Mouse (Mus musculus) forebrain, embryonic 14.5 days (tissue): ENCODE results near the gene Olfr1186. TPM values are rescaled to one million over a fixed set of nuclear protein-coding genes. Genes with fewer than 3 reads are reported as not detected.
"Not testable (repeated sequence)": the region's sequence is repeated elsewhere in the genome, so short reads cannot be mapped to it uniquely, and the experiment has no call there.

ENCODE experiments used
- ATAC-seq: fragments of 200-750 bp; cut with Nextera tagmentation; 2 replicates; pipeline ENCODE4 v1.8.0; 2017; ENCODE audit warnings: mild to moderate bottlenecking, moderate library complexity
- DNase-seq: peaks from one replicate; pipeline ENCODE4 v3.0.0-alpha.2; 2015; ENCODE audit warnings: low spot score
- H3K27ac ChIP-seq: fragments of 300-500 bp; sonication (generic); 2 replicates; pipeline ENCODE4 v1.5.1; 2014; ENCODE audit warnings: low read depth, mild to moderate bottlenecking, control low read depth, low read length, moderate library complexity
- H3K27me3 ChIP-seq: fragments of 300-500 bp; sonication (generic); replicated peaks from 2 replicates; pipeline ENCODE4 v1.6.1; 2014; ENCODE audit warnings: low read length, control low read depth, mixed read lengths; ENCODE audit not compliant: control insufficient read depth, insufficient read depth
- H3K36me3 ChIP-seq: fragments of 300-500 bp; sonication (generic); 2 replicates; pipeline ENCODE4 v1.6.1; 2014; ENCODE audit warnings: low read length, control low read depth; ENCODE audit not compliant: control insufficient read depth, insufficient read depth
- H3K4me1 ChIP-seq: fragments of 300-500 bp; sonication (generic); 2 replicates; pipeline ENCODE4 v1.6.1; 2014; ENCODE audit warnings: antibody characterized with exemption, low read length, control low read depth; ENCODE audit not compliant: control insufficient read depth, insufficient read depth
- H3K4me2 ChIP-seq: fragments of 300-500 bp; sonication (generic); 2 replicates; pipeline ENCODE4 v1.6.1; 2014; ENCODE audit warnings: mild to moderate bottlenecking, control low read depth, low read length
- H3K4me3 ChIP-seq: fragments of 300-500 bp; sonication (generic); 2 replicates; pipeline ENCODE4 v1.5.1; 2014; ENCODE audit warnings: low read depth, low read length, control low read depth
- H3K9ac ChIP-seq: fragments of 300-500 bp; sonication (generic); 2 replicates; pipeline ENCODE4 v1.6.1; 2014; ENCODE audit warnings: mild to moderate bottlenecking, low read length, control low read depth, moderate library complexity
- H3K9me3 ChIP-seq: fragments of 300-500 bp; sonication (generic); replicated peaks from 2 replicates; pipeline ENCODE4 v1.6.1; 2016; ENCODE audit warnings: low read length, control low read depth, mixed read lengths; ENCODE audit not compliant: control insufficient read depth
- WGBS: fragments of 180-500 bp; shearing (Covaris S2); extraction: QIAGEN DNeasy Blood & Tissue Kit; methylation state at CpG from one replicate; pipeline ENCODE4 v1.1.7; 2014; 5-methylcytosine and 5-hydroxymethylcytosine counted together
- polyA plus RNA-seq: library from polyadenylated mRNA; unstranded; fragments of >200 nt; fragmentation: Nextera tagmentation; extraction: Ambion mirVana; gene quantifications from 2 replicates; pipeline ENCODE4 v1.2.1, GENCODE M21; 2014

The Olfr1186 gene
- not detected in 2 replicates for polyA plus RNA-seq

DNA sequence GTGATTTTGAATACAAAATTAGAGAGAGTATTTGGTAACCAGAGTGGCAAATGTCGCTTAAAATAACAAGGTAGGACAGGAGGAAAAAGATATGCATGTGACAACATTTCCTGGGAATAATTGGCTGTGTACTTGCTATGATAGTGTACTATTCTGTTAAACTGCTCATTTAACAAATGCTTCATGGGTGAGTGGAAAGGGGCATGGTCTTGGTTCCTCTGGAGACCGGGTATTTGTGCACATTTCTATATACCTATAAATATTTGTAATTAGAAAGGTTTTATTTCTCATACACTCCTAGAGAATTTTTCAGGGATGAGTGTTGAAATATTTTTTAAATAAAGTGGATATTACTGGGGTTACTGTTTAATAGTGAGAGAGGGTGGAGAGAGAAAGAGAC is at the start of gene Olfr1186:
Olfr1186 (plus strand) TSS at position 301 of the 400 bp plus-strand sequence.
- Histone ChIP-seq H3K4me2 (no peak within 1 kb of the TSS), H3K36me3 (no peaks in the 10 kb centered on the region), H3K4me3 (no peak within 1 kb of the TSS), H3K9ac (no peak within 1 kb of the TSS), H3K27me3 (no peaks in the 10 kb centered on the region), H3K4me1 (no peaks in the 10 kb centered on the region), H3K27ac (no peak within 1 kb of the TSS), H3K9me3 (no peaks in the 10 kb centered on the region)
- DNase-seq (no peak), ATAC-seq (no peak)
- WGBS = 86% methylated on average over 2 of the region's 2 CpGs

DNA sequence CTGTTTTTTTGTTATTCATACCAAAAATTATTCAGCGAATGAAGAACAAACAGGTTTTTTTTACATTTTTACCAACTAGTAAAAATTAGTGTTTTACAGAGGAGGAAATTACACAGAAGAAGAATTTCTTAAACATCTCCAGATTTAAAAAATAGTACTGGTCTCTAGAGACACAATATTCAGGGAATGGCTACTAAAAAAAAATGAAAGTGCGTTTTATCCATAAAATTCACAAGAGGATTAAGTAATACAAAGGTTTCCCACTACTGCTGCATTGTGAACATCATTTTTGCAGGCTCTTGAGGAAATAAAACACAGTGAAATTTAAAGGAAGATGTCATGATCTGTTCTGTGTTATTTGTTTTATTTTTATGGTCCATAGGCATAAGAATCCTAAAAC is 35.1 kb upstream of the Olfr1186 start, which contains the start of gene Olfr1184:
Olfr1184 (plus strand) TSS at position 301 of the 400 bp plus-strand sequence.
- ATAC-seq = no peak
- Histone ChIP-seq H3K27ac (no peak within 1 kb of the TSS), H3K4me1 (no peaks in the 10 kb centered on the region), H3K9me3 (no peaks in the 10 kb centered on the region), H3K36me3 (no peaks in the 10 kb centered on the region), H3K27me3 (no peaks in the 10 kb centered on the region), H3K9ac (no peak within 1 kb of the TSS), H3K4me3 (no peak within 1 kb of the TSS), H3K4me2 (no peak within 1 kb of the TSS)
- WGBS = 93% methylated on average over 2 of the region's 2 CpGs
- DNase-seq = no peak

DNA sequence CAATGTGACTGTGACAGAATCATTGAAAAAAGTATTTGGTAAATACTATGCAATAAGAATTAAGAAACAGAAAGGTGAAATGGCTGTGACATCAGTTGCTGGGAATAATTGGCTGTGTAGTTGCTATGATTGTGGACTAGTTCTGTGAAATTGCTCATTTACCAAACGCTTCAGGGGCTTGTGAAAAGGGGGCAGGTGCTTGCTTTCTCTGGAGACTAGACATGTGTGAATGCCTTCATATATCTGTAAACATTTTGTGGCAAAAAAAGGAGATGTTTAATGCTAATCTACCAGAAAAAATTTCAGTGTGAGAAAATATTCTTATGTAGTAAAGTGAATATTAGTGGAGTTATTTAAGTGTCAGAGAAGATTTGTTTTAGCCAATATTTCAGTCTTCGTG is 25.3 kb upstream of the Olfr1186 start, which contains the start of gene Olfr1185-ps1:
Olfr1185-ps1 (plus strand) TSS at position 301 of the 400 bp plus-strand sequence.
- no peaks in the 10 kb centered on the region for H3K27me3 ChIP-seq
- no peak for DNase-seq
- no peak for ATAC-seq
- no peaks in the 10 kb centered on the region for H3K36me3 ChIP-seq
- no peaks in the 10 kb centered on the region for H3K4me1 ChIP-seq
- WGBS = 75% methylated on average over 2 of the region's 2 CpGs
- H3K9me3 ChIP-seq = no peaks in the 10 kb centered on the region
- H3K9ac ChIP-seq = no peak within 1 kb of the TSS
- H3K4me3 ChIP-seq = no peak within 1 kb of the TSS
- no peak within 1 kb of the TSS for H3K4me2 ChIP-seq
- H3K27ac ChIP-seq = no peak within 1 kb of the TSS

DNA sequence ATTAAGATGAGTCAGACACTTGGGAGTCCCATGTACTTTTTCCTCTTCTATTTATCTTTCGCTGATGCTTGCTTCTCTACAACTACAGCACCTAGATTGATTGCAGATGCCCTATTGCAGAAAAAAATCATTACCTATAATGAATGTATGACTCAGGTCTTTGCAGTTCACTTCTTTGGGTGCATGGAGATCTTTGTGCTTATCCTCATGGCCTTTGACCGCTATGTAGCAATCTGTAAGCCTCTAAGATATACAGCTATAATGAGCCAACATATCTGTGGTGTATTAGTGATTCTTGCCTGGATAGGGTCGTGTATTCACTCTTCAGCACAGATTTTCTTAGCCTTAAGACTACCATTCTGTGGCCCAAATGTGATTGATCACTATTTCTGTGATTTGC is 7.4 kb downstream of the Olfr1186 start:
- 77% methylated on average over 3 of the region's 3 CpGs for WGBS
- no peaks in the 10 kb centered on the region for H3K4me1 ChIP-seq
- ATAC-seq = no peak
- no peak overlapping the region for H3K9ac ChIP-seq
- no peaks in the 10 kb centered on the region for H3K27me3 ChIP-seq
- no peak overlapping the region for H3K27ac ChIP-seq
- H3K4me2 ChIP-seq = no peak overlapping the region
- no peak overlapping the region for H3K4me3 ChIP-seq
- DNase-seq = no peak
- no peaks in the 10 kb centered on the region for H3K36me3 ChIP-seq
- no peaks in the 10 kb centered on the region for H3K9me3 ChIP-seq

DNA sequence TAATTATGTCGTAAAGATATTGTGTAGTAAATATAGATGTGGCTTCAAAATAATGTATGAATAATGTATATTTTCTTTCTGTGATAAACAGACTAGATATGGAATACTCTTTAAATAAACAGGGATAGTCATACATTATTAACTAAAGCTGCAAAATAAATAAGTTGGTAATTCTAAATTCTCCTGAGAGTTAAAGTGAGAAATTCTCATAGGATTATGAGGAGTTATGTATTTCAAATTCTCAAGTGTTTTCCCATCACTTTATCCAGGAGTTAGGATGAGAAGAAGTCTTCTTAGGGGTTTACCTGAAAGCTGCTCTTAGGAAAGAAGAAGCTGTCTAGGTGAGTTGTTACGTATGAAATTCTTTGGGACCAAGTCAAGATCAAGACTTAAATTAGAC is 38.3 kb downstream of the Olfr1186 start, which contains the start of gene Olfr1188:
Olfr1188 (plus strand) TSS at position 301 of the 400 bp plus-strand sequence.
- ATAC-seq = no peak
- no peak for DNase-seq
- Histone ChIP-seq H3K9me3 (no peaks in the 10 kb centered on the region), H3K27ac (no peak within 1 kb of the TSS), H3K36me3 (no peaks in the 10 kb centered on the region), H3K9ac (no peak within 1 kb of the TSS), H3K4me3 (no peak within 1 kb of the TSS), H3K27me3 (no peaks in the 10 kb centered on the region), H3K4me1 (no peaks in the 10 kb centered on the region), H3K4me2 (no peak within 1 kb of the TSS)
- WGBS = 84% methylated on average over 2 of the region's 2 CpGs

DNA sequence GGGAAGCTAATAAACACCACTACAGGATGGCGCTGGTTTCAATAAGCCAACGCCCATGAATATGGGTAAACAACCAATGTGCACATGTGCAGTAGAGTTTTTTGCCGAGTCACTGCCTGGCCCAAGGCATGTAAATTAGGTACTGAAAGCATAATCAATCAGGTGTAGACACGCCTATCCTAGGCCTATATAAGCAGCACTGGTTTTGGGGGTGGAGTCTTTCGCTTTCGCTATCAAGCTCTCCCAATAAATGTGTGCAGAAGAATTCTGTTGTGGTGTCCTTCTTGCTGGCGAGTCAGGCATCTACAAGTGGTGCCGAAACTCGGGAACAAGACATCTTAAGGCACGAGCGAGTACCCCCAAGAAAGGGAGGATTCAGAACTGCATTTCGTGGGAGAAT is 54.3 kb downstream of the Olfr1186 start:
- 89% methylated on average over 12 of the region's 12 CpGs for WGBS
- ATAC-seq, H3K4me3 ChIP-seq, H3K27me3 ChIP-seq, H3K9me3 ChIP-seq, H3K9ac ChIP-seq, H3K27ac ChIP-seq, H3K4me2 ChIP-seq, H3K4me1 ChIP-seq, H3K36me3 ChIP-seq, DNase-seq: not testable (repeated sequence)

Other genes with a start within 250 kb of the Olfr1186 start
- gene Olfr1173, start 238.7 kb upstream of the Olfr1186 start, polyA plus RNA-seq = not detected in 2 replicates
- not detected in 2 replicates for gene Olfr1174-ps, start 203.4 kb upstream of the Olfr1186 start, polyA plus RNA-seq
- not detected in 2 replicates for gene Olfr1175-ps, start 191.3 kb upstream of the Olfr1186 start, polyA plus RNA-seq
- gene Olfr1176, start 181.8 kb upstream of the Olfr1186 start, polyA plus RNA-seq = not detected in 2 replicates
- not detected in 2 replicates for gene Olfr1177-ps, start 172.1 kb upstream of the Olfr1186 start, polyA plus RNA-seq
- gene Olfr1178, start 131.5 kb upstream of the Olfr1186 start, polyA plus RNA-seq = not detected in 2 replicates
- not detected in 2 replicates for gene Olfr1179, start 112.1 kb upstream of the Olfr1186 start, polyA plus RNA-seq
- not detected in 2 replicates for gene Olfr1180, start 99.4 kb upstream of the Olfr1186 start, polyA plus RNA-seq
- not detected in 2 replicates for gene Olfr1181, start 92.4 kb upstream of the Olfr1186 start, polyA plus RNA-seq
- gene Gm13757, start 69.4 kb upstream of the Olfr1186 start, polyA plus RNA-seq = not detected in 2 replicates
- gene Olfr1183, start 63.7 kb upstream of the Olfr1186 start, polyA plus RNA-seq = not detected in 2 replicates
- gene Olfr1184, start 35.0 kb upstream of the Olfr1186 start, polyA plus RNA-seq = not detected in 2 replicates
- gene Olfr1185-ps1, start 25.2 kb upstream of the Olfr1186 start, polyA plus RNA-seq = not detected in 2 replicates
- not detected in 2 replicates for gene Olfr1188, start 38.4 kb downstream of the Olfr1186 start, polyA plus RNA-seq
- not detected in 2 replicates for gene Olfr1189, start 67.9 kb downstream of the Olfr1186 start, polyA plus RNA-seq
- gene Olfr1191-ps1, start 122.0 kb downstream of the Olfr1186 start, polyA plus RNA-seq = not detected in 2 replicates
- gene Olfr1192-ps1, start 130.0 kb downstream of the Olfr1186 start, polyA plus RNA-seq = not detected in 2 replicates
- gene Olfr1193, start 157.1 kb downstream of the Olfr1186 start, polyA plus RNA-seq = not detected in 2 replicates
- gene Olfr1195, start 170.6 kb downstream of the Olfr1186 start, polyA plus RNA-seq = not detected in 2 replicates
- not detected in 2 replicates for gene Olfr1196, start 186.0 kb downstream of the Olfr1186 start, polyA plus RNA-seq
- not detected in 2 replicates for gene Olfr1197, start 213.8 kb downstream of the Olfr1186 start, polyA plus RNA-seq
- gene Olfr1198, start 232.8 kb downstream of the Olfr1186 start, polyA plus RNA-seq = not detected in 2 replicates
- not detected in 2 replicates for gene Olfr1199, start 241.9 kb downstream of the Olfr1186 start, polyA plus RNA-seq